Mouse (Mus musculus): ENCODE results near the gene Lamp2. TPM values are rescaled to one million over a fixed set of nuclear protein-coding genes. Genes with fewer than 3 reads are reported as not detected.
"Not testable (repeated sequence)": the region's sequence is repeated elsewhere in the genome, so short reads cannot be mapped to it uniquely, and the experiment has no call there.

The Lamp2 gene
- polyA plus RNA-seq, 1 experiment from 2014 or later = 108 TPM

- no peak for ATAC-seq (ENCODE audit: insufficient number of reproducible peaks, insufficient read depth, low FRiP score, low TSS enrichment, low read depth)
- H3K27me3 ChIP-seq = no peaks in the 10 kb centered on the region
- H3K4me3 ChIP-seq = no peak overlapping the region
- H3K9me3 ChIP-seq = no peaks in the 10 kb centered on the region
- H3K36me3 ChIP-seq = peaks cover 12% of the 10 kb centered on the region; the same call in 1 of the 2 replicates
- 79% methylated on average over 3 of the region's 3 CpGs for WGBS
- no peaks in the 10 kb centered on the region for H3K4me1 ChIP-seq
- H3K4me2 ChIP-seq = no peak overlapping the region
- H3K9ac ChIP-seq = no peak overlapping the region
- H3K27ac ChIP-seq = no peak overlapping the region
Measured at GRCm38 (mm10) chrX:38423096-38423495, 33.2 kb downstream of the Lamp2 start.

GRCm38 (mm10) chrX:38422396-38422795 lies 33.9 kb downstream of the Lamp2 start:
- H3K4me1 ChIP-seq = no peaks in the 10 kb centered on the region

GRCm38 (mm10) chrX:38403879-38404278 lies 52.4 kb downstream of the Lamp2 start:
- no peaks in the 10 kb centered on the region for H3K9me3 ChIP-seq
- no peak overlapping the region for H3K4me3 ChIP-seq
- no peak overlapping the region for H3K4me2 ChIP-seq
- H3K9ac ChIP-seq = no peak overlapping the region
- 65% methylated on average over 3 of the region's 3 CpGs for WGBS
- H3K4me1 ChIP-seq = peaks cover 3% of the 10 kb centered on the region; the same call in 1 of the 2 replicates
- H3K27ac ChIP-seq = no peak overlapping the region
- H3K36me3 ChIP-seq = no peaks in the 10 kb centered on the region
- no peaks in the 10 kb centered on the region for H3K27me3 ChIP-seq
- no peak for ATAC-seq (ENCODE audit: insufficient number of reproducible peaks, insufficient read depth, low FRiP score, low TSS enrichment, low read depth)

More at GRCm38 (mm10) chrX:38422396-38422795, 33.9 kb downstream of the Lamp2 start:
- no peak overlapping the region for H3K9ac ChIP-seq
- H3K27me3 ChIP-seq = no peaks in the 10 kb centered on the region
- peaks cover 8% of the 10 kb centered on the region; the same call in 1 of the 2 replicates for H3K36me3 ChIP-seq
- no peak overlapping the region for H3K27ac ChIP-seq
- H3K4me3 ChIP-seq = no peak overlapping the region
- no peak for ATAC-seq (ENCODE audit: insufficient number of reproducible peaks, insufficient read depth, low FRiP score, low TSS enrichment, low read depth)
- H3K4me2 ChIP-seq = no peak overlapping the region
- no peaks in the 10 kb centered on the region for H3K9me3 ChIP-seq
- WGBS = 72% methylated on average over 3 of the region's 3 CpGs

- WGBS = 72% methylated on average over 5 of the region's 5 CpGs
- no peak overlapping the region for H3K4me3 ChIP-seq
- ATAC-seq (ENCODE audit: insufficient number of reproducible peaks, insufficient read depth, low FRiP score, low TSS enrichment, low read depth) = no peak
Measured at GRCm38 (mm10) chrX:38402981-38403380, 53.3 kb downstream of the Lamp2 start.

GRCm38 (mm10) chrX:38402004-38402403 lies 54.2 kb downstream of the Lamp2 start:
- no peak for ATAC-seq (ENCODE audit: insufficient number of reproducible peaks, insufficient read depth, low FRiP score, low TSS enrichment, low read depth)
- WGBS = 32% methylated on average over 6 of the region's 6 CpGs
- H3K36me3 ChIP-seq = no peaks in the 10 kb centered on the region
- H3K4me1 ChIP-seq = peaks cover 3% of the 10 kb centered on the region; the same call in 1 of the 2 replicates
- no peak overlapping the region for H3K4me3 ChIP-seq
- no peaks in the 10 kb centered on the region for H3K27me3 ChIP-seq
- no peak overlapping the region for H3K27ac ChIP-seq
- H3K9ac ChIP-seq = no peak overlapping the region
- no peaks in the 10 kb centered on the region for H3K9me3 ChIP-seq
- no peak overlapping the region for H3K4me2 ChIP-seq

More at GRCm38 (mm10) chrX:38402981-38403380, 53.3 kb downstream of the Lamp2 start:
- no peak overlapping the region for H3K4me2 ChIP-seq
- H3K27ac ChIP-seq = no peak overlapping the region
- no peaks in the 10 kb centered on the region for H3K36me3 ChIP-seq
- no peak overlapping the region for H3K9ac ChIP-seq
- H3K27me3 ChIP-seq = no peaks in the 10 kb centered on the region
- no peaks in the 10 kb centered on the region for H3K9me3 ChIP-seq
- peaks cover 3% of the 10 kb centered on the region; the same call in 1 of the 2 replicates for H3K4me1 ChIP-seq

- ATAC-seq (ENCODE audit: insufficient number of reproducible peaks, insufficient read depth, low FRiP score, low TSS enrichment, low read depth) = no peak
- Histone ChIP-seq H3K4me1 (peaks cover 3% of the 10 kb centered on the region; the same call in 1 of the 2 replicates), H3K4me2 (no peak overlapping the region), H3K9me3 (no peaks in the 10 kb centered on the region), H3K36me3 (no peaks in the 10 kb centered on the region), H3K4me3 (no peak overlapping the region), H3K27ac (no peak overlapping the region), H3K27me3 (no peaks in the 10 kb centered on the region), H3K9ac (no peak overlapping the region)
- WGBS = 71% methylated on average over 3 of the region's 3 CpGs
Measured at GRCm38 (mm10) chrX:38400616-38401015, 55.6 kb downstream of the Lamp2 start.

- no peak overlapping the region for H3K4me3 ChIP-seq
Measured at GRCm38 (mm10) chrX:38399671-38400070, 56.6 kb downstream of the Lamp2 start.

GRCm38 (mm10) chrX:38373169-38373568 lies 83.1 kb downstream of the Lamp2 start:
- 90% methylated on average over 1 of the region's 1 CpGs for WGBS
- H3K9me3 ChIP-seq; H3K9ac ChIP-seq; H3K4me2 ChIP-seq; H3K36me3 ChIP-seq; H3K4me1 ChIP-seq; H3K4me3 ChIP-seq; ATAC-seq (ENCODE audit: insufficient number of reproducible peaks, insufficient read depth, low FRiP score, low TSS enrichment, low read depth); H3K27me3 ChIP-seq; H3K27ac ChIP-seq: not testable (repeated sequence)

More at GRCm38 (mm10) chrX:38399671-38400070, 56.6 kb downstream of the Lamp2 start:
- Histone ChIP-seq H3K9me3 (no peaks in the 10 kb centered on the region), H3K27ac (no peak overlapping the region), H3K9ac (no peak overlapping the region), H3K4me1 (peaks cover 3% of the 10 kb centered on the region; the same call in 1 of the 2 replicates), H3K36me3 (no peaks in the 10 kb centered on the region), H3K4me2 (no peak overlapping the region), H3K27me3 (no peaks in the 10 kb centered on the region)
- 90% methylated on average over 1 of the region's 1 CpGs for WGBS
- ATAC-seq (ENCODE audit: insufficient number of reproducible peaks, insufficient read depth, low FRiP score, low TSS enrichment, low read depth) = no peak

- not testable (repeated sequence) for H3K4me1 ChIP-seq; H3K27me3 ChIP-seq; H3K9ac ChIP-seq; H3K27ac ChIP-seq; H3K4me3 ChIP-seq; H3K36me3 ChIP-seq; H3K4me2 ChIP-seq; ATAC-seq (ENCODE audit: insufficient number of reproducible peaks, insufficient read depth, low FRiP score, low TSS enrichment, low read depth); H3K9me3 ChIP-seq
- WGBS = 69% methylated on average over 1 of the region's 1 CpGs
Measured at GRCm38 (mm10) chrX:38364621-38365020, 91.6 kb downstream of the Lamp2 start.

DNA sequence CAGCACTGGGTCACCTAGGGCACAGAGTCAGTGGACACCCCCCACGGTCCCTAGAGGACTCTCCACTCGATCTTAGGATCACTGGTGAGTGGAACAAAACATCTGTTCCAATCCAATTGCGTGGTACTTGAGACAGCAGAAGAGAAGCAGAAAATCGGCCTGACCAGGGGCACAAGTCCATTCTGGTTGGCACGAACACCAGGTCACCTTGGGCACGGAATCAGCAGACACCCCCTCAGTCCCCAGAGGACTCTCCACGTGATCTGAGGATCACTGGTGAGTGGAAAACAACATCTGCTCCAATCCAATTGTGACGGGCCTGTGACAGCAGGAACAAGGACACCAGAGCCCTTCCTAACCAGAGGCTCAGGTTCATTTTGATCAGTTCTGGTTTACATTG lies 94.2 kb downstream of the Lamp2 start:
- no peaks in the 10 kb centered on the region for H3K36me3 ChIP-seq
- H3K27me3 ChIP-seq = no peaks in the 10 kb centered on the region
- H3K9me3 ChIP-seq = no peaks in the 10 kb centered on the region
- no peak overlapping the region for H3K4me2 ChIP-seq
- ATAC-seq (ENCODE audit: insufficient number of reproducible peaks, insufficient read depth, low FRiP score, low TSS enrichment, low read depth) = no peak
- H3K27ac ChIP-seq = no peak overlapping the region
- WGBS = 71% methylated on average over 8 of the region's 8 CpGs
- no peak overlapping the region for H3K9ac ChIP-seq
- no peak overlapping the region for H3K4me3 ChIP-seq
- no peaks in the 10 kb centered on the region for H3K4me1 ChIP-seq

Measured in embryonic facial prominence, embryonic 13.5 days (tissue).